Comparison of ENCODE assay signal across 8 mouse cellular contexts in genomic region chr14:45329018-45329588, GRCm38 (mm10). TPM values are rescaled to one million over a fixed set of nuclear protein-coding genes. Genes with fewer than 3 reads are reported as not detected.
A peak's percentile ranks its signal among the peaks of the same experiment; 100 is the strongest.
DNase-seq lines count a peak whose midpoint lies in the region; ATAC-seq and TF ChIP-seq lines count a peak whose summit lies in the region.

No protein-coding gene starts in this region.

- 13% methylated on average over 8 of the region's 8 CpGs for WGBS in heart, postnatal 0 days
- 13% methylated on average over 8 of the region's 8 CpGs for WGBS in bone marrow, adult 2 months
- 15% methylated on average over 8 of the region's 8 CpGs for WGBS in hindbrain, embryonic 10.5 days
- WGBS in midbrain, embryonic 10.5 days = 15% methylated on average over 8 of the region's 8 CpGs

- no peak for TF ChIP-seq CTCF in heart, postnatal 0 days (IDR thresholded peaks at IDR 0.05; ENCODE audit: low read depth)
- TF ChIP-seq CTCF in bone marrow, adult 2 months (IDR thresholded peaks at IDR 0.05; ENCODE audit: control insufficient read depth, insufficient read depth, low read length) = no peak

- peak overlapping the region; percentile 81 for H3K4me3 ChIP-seq in heart, postnatal 0 days (ENCODE audit: low read depth, low read length)
- peak overlapping the region; percentile 0 for H3K4me3 ChIP-seq in bone marrow, adult 2 months (replicated peaks; ENCODE audit: control insufficient read depth, low read depth, low read length)
- H3K4me3 ChIP-seq in hindbrain, embryonic 10.5 days = peak overlapping the region; percentile 93
- H3K4me3 ChIP-seq in midbrain, embryonic 10.5 days = peak overlapping the region; percentile 74

- H3K4me2 ChIP-seq in heart, postnatal 0 days (ENCODE audit: low read depth, low read length) = peak overlapping the region; percentile 56

- peak; percentile 48; the same call in 1 of the 2 replicates for TF ChIP-seq EP300 in heart, postnatal 0 days (IDR thresholded peaks at IDR 0.05; ENCODE audit: low read depth)

- H3K36me3 ChIP-seq in heart, postnatal 0 days (replicated peaks; ENCODE audit: control insufficient read depth, insufficient read depth, low read length) = peaks cover 25% of the 10 kb centered on the region
- H3K36me3 ChIP-seq in hindbrain, embryonic 10.5 days = peaks cover 32% of the 10 kb centered on the region
- peaks cover 32% of the 10 kb centered on the region for H3K36me3 ChIP-seq in midbrain, embryonic 10.5 days

- no peak for DNase-seq in heart, postnatal 0 days (ENCODE audit: low spot score)
- no peak for DNase-seq in heart, postnatal 36 days
- peak; percentile 14 for DNase-seq in hindbrain, embryonic 10.5 days (ENCODE audit: low spot score)
- DNase-seq in midbrain, embryonic 10.5 days (ENCODE audit: low spot score) = no peak
- DNase-seq in ovary, postnatal 10 days (ENCODE audit: low spot score) = no peak
- DNase-seq in adrenal gland, adult 2 months = no peak
- no peak for DNase-seq in left cerebral cortex, adult 18-20 months (ENCODE audit: low spot score in 2 of 2)

- ATAC-seq in heart, postnatal 0 days (ENCODE audit: insufficient read depth, low read depth) = peak; percentile 19

- intact Hi-C loops in heart, postnatal 36 days (cut with DNase I) = no loop called here

- H3K9ac ChIP-seq in heart, postnatal 0 days (replicated peaks; ENCODE audit: low read depth, low read length) = no peak overlapping the region; the same call in 1 of the 2 replicates

- no peaks in the 10 kb centered on the region for H3K4me1 ChIP-seq in heart, postnatal 0 days (ENCODE audit: control insufficient read depth, insufficient read depth)
- H3K4me1 ChIP-seq in bone marrow, adult 2 months (ENCODE audit: control insufficient read depth, insufficient read depth, low read length) = peaks cover 3% of the 10 kb centered on the region; the same call in 1 of the 2 replicates
- peaks cover 12% of the 10 kb centered on the region for H3K4me1 ChIP-seq in hindbrain, embryonic 10.5 days (replicated peaks)
- peaks cover 11% of the 10 kb centered on the region for H3K4me1 ChIP-seq in midbrain, embryonic 10.5 days

- H3K27ac ChIP-seq in heart, postnatal 0 days (ENCODE audit: low read depth) = no peak overlapping the region
- H3K27ac ChIP-seq in bone marrow, adult 2 months (ENCODE audit: control insufficient read depth, insufficient read depth, low read depth, low read length, poor library complexity) = no peak overlapping the region
- peak overlapping the region; percentile 96 for H3K27ac ChIP-seq in hindbrain, embryonic 10.5 days
- H3K27ac ChIP-seq in midbrain, embryonic 10.5 days (replicated peaks) = peak overlapping the region; percentile 97

- TF ChIP-seq POLR2A in bone marrow, adult 2 months (IDR thresholded peaks at IDR 0.05; ENCODE audit: borderline replicate concordance, control insufficient read depth, low read depth, low read length) = no peak

- H3K9me3 ChIP-seq in heart, postnatal 0 days (replicated peaks; ENCODE audit: control insufficient read depth, low read length) = no peaks in the 10 kb centered on the region
- H3K9me3 ChIP-seq in hindbrain, embryonic 10.5 days = no peaks in the 10 kb centered on the region
- H3K9me3 ChIP-seq in midbrain, embryonic 10.5 days (replicated peaks) = no peaks in the 10 kb centered on the region

- no peaks in the 10 kb centered on the region for H3K27me3 ChIP-seq in heart, postnatal 0 days (ENCODE audit: control insufficient read depth, insufficient read depth, low read length)
- H3K27me3 ChIP-seq in hindbrain, embryonic 10.5 days (ENCODE audit: insufficient read depth, poor library complexity, severe bottlenecking) = no peaks in the 10 kb centered on the region
- no peaks in the 10 kb centered on the region for H3K27me3 ChIP-seq in midbrain, embryonic 10.5 days (ENCODE audit: low read depth, poor library complexity, severe bottlenecking)

RNA-seq across cellular contexts. Expression of gene Psmc6, which starts 0.5 kb away (rescaled TPM):
- 61.5 and 163 TPM in 2 replicates for total RNA-seq in heart, postnatal 0 days (2014; rRNA removed; ENCODE audit: low replicate concordance)
- polyA plus RNA-seq in heart, postnatal 0 days (2015; fragmentation: Nextera tagmentation; extraction: Ambion mirVana) = 120 and 125 TPM in 2 replicates
- 100 to 1,000 TPM in 1 of 2 experiments, 10 to 100 TPM in 1; 93.4 to 113 TPM for total RNA-seq in heart, postnatal 36 days (2021)
- polyA plus RNA-seq in bone marrow, adult 2 months (2011; ENCODE audit: insufficient read depth, insufficient read length, low replicate concordance, missing spikeins) = 84.3 and 171 TPM in 2 replicates
- polyA plus RNA-seq in hindbrain, embryonic 10.5 days (2016; fragmentation: Nextera tagmentation; extraction: Ambion mirVana) = 168 and 199 TPM in 2 replicates
- 205 and 210 TPM in 2 replicates for polyA plus RNA-seq in midbrain, embryonic 10.5 days (2016; fragmentation: Nextera tagmentation; extraction: Ambion mirVana)
- total RNA-seq in adrenal gland, adult 2 months (2021) = 100 to 1,000 TPM; 104 to 142 TPM
- polyA plus RNA-seq in adrenal gland, adult 2 months (2012; rRNA removed) = 4.5 and 5.7 TPM in 2 replicates
- total RNA-seq in left cerebral cortex, adult 18-20 months (2021) = 10 to 100 TPM; 89.8 to 93.3 TPM

RNA-seq across cellular contexts. Expression of gene Ero1l, which starts 10.5 kb away (rescaled TPM):
- total RNA-seq in heart, postnatal 0 days (2014; rRNA removed; ENCODE audit: low replicate concordance) = 18.0 and 24.2 TPM in 2 replicates
- 22.7 and 24.1 TPM in 2 replicates for polyA plus RNA-seq in heart, postnatal 0 days (2015; fragmentation: Nextera tagmentation; extraction: Ambion mirVana)
- total RNA-seq in heart, postnatal 36 days (2021) = 10 to 100 TPM; 20.9 to 21.8 TPM
- polyA plus RNA-seq in bone marrow, adult 2 months (2011; ENCODE audit: insufficient read depth, insufficient read length, low replicate concordance, missing spikeins) = 14.1 and 21.2 TPM in 2 replicates
- 26.1 and 33.5 TPM in 2 replicates for polyA plus RNA-seq in hindbrain, embryonic 10.5 days (2016; fragmentation: Nextera tagmentation; extraction: Ambion mirVana)
- polyA plus RNA-seq in midbrain, embryonic 10.5 days (2016; fragmentation: Nextera tagmentation; extraction: Ambion mirVana) = 37.7 and 39.2 TPM in 2 replicates
- total RNA-seq in adrenal gland, adult 2 months (2021) = 10 to 100 TPM; 34.7 to 39.3 TPM
- 2.7 and 4.2 TPM in 2 replicates for polyA plus RNA-seq in adrenal gland, adult 2 months (2012; rRNA removed)
- total RNA-seq in left cerebral cortex, adult 18-20 months (2021) = 10 to 100 TPM; 39.4 to 46.0 TPM

RNA-seq across cellular contexts. Expression of gene Styx, which starts 21.8 kb away (rescaled TPM):
- 11.9 and 22.2 TPM in 2 replicates for total RNA-seq in heart, postnatal 0 days (2014; rRNA removed; ENCODE audit: low replicate concordance)
- 69.0 and 69.9 TPM in 2 replicates for polyA plus RNA-seq in heart, postnatal 0 days (2015; fragmentation: Nextera tagmentation; extraction: Ambion mirVana)
- 10 to 100 TPM; 29.0 to 33.2 TPM for total RNA-seq in heart, postnatal 36 days (2021)
- polyA plus RNA-seq in bone marrow, adult 2 months (2011; ENCODE audit: insufficient read depth, insufficient read length, low replicate concordance, missing spikeins) = 3.5 and 3.8 TPM in 2 replicates
- polyA plus RNA-seq in hindbrain, embryonic 10.5 days (2016; fragmentation: Nextera tagmentation; extraction: Ambion mirVana) = 30.6 and 39.2 TPM in 2 replicates
- 39.3 and 40.0 TPM in 2 replicates for polyA plus RNA-seq in midbrain, embryonic 10.5 days (2016; fragmentation: Nextera tagmentation; extraction: Ambion mirVana)
- total RNA-seq in adrenal gland, adult 2 months (2021) = 10 to 100 TPM; 26.2 to 28.1 TPM
- 22.3 and 24.1 TPM in 2 replicates for polyA plus RNA-seq in adrenal gland, adult 2 months (2012; rRNA removed)
- 10 to 100 TPM; 15.3 to 15.4 TPM for total RNA-seq in left cerebral cortex, adult 18-20 months (2021)

Comparison
In these comparisons a context has a peak if more than half of its experiments do, and no peak if none do; other contexts are left out.
1. H3K27ac ChIP-seq: peak in hindbrain, embryonic 10.5 days (single experiment) and midbrain, embryonic 10.5 days (single experiment); none in heart, postnatal 0 days (single experiment) and bone marrow, adult 2 months (single experiment).
2. H3K4me3 ChIP-seq: peak in every context shown above with its lines; median percentile 93 in hindbrain, embryonic 10.5 days; 81 in heart, postnatal 0 days; 74 in midbrain, embryonic 10.5 days; 0 in bone marrow, adult 2 months.
3. RNA of gene Psmc6, which starts 0.5 kb away (polyA plus RNA-seq): 205 to 210 TPM in midbrain, embryonic 10.5 days, 84.3 to 171 TPM in bone marrow, adult 2 months, 168 to 199 TPM in hindbrain, embryonic 10.5 days and 120 to 125 TPM in heart, postnatal 0 days; 4.5 to 5.7 TPM in adrenal gland, adult 2 months; every median in the first group is over 10 times any median in the second.